Mouse (Mus musculus) heart, postnatal 36 days (tissue): ENCODE measurements at regions not wholly inside any gene's neighbourhood (a gene's known extent, or its start where the extent isn't known, plus 50 kb on each side); places are given as distances from the start of the nearest gene placed in this dataset.
A peak's percentile ranks its signal among the peaks of the same experiment; 100 is the strongest.

Experiments used
- DNase-seq, 2 experiments: peaks; one replicate each; pipeline ENCODE4 v3.0.0; 2021 to 2022
- intact Hi-C: fragments of 180-260 bp; cut with DNase I; formaldehyde crosslinking; loops from one replicate; pipeline ENCODE4 v1.15.1; 2025

GRCm38 (mm10) chr13:80946034-80946433 lies 62.9 kb downstream of the Arrdc3 start:
- DNase-seq: no peak
- intact Hi-C loops: no loop called here

- DNase-seq: no peak
- intact Hi-C loops: no loop called here
Measured at GRCm38 (mm10) chr13:80947705-80948104, 64.5 kb downstream of the Arrdc3 start.

- intact Hi-C loops: no loop called here
- DNase-seq: peak; percentile 33 to 35
Measured at GRCm38 (mm10) chr13:80949133-80949697, 66.0 kb downstream of the Arrdc3 start.

- intact Hi-C loops: no loop called here
- DNase-seq: no peak
Measured at GRCm38 (mm10) chr13:80950239-80950638, 67.1 kb downstream of the Arrdc3 start.

- no peak for DNase-seq
- intact Hi-C loops: no loop called here
Measured at GRCm38 (mm10) chr13:80950803-80951202, 67.6 kb downstream of the Arrdc3 start.

GRCm38 (mm10) chr13:80951327-80951726 lies 68.1 kb downstream of the Arrdc3 start:
- peak; percentile 60 to 66 for DNase-seq
- intact Hi-C loops: no loop called here

GRCm38 (mm10) chr13:80952851-80953250 lies 69.7 kb downstream of the Arrdc3 start:
- intact Hi-C loops: no loop called here
- DNase-seq: no peak

GRCm38 (mm10) chr13:80954059-80954645 lies 71.0 kb downstream of the Arrdc3 start:
- no peak for DNase-seq
- intact Hi-C loops: no loop called here

GRCm38 (mm10) chr13:80956966-80957365 lies 73.8 kb downstream of the Arrdc3 start:
- intact Hi-C loops: no loop called here
- DNase-seq: no peak

- no peak for DNase-seq
- intact Hi-C loops: no loop called here
Measured at GRCm38 (mm10) chr13:80957419-80958139, 74.4 kb downstream of the Arrdc3 start.

- intact Hi-C loops: no loop called here
- DNase-seq: no peak
Measured at GRCm38 (mm10) chr13:80959763-80960162, 76.6 kb downstream of the Arrdc3 start.

GRCm38 (mm10) chr13:80961985-80962617 lies 78.9 kb downstream of the Arrdc3 start:
- intact Hi-C loops: loop anchor here (2.0 kb wide), 1 partner anchor 75 kb away; no protein-coding TSS in a partner anchor
- DNase-seq: no peak

GRCm38 (mm10) chr13:80962789-80963590 lies 79.8 kb downstream of the Arrdc3 start:
- intact Hi-C loops: loop anchor here (2.0 kb wide), 1 partner anchor 76 kb away; no protein-coding TSS in a partner anchor
- peak; percentile 79 to 84 for DNase-seq

- peak in 1 of 2 experiments; percentile 17 for DNase-seq
- intact Hi-C loops: loop anchor here (2.0 kb wide), 1 partner anchor 77 kb away; no protein-coding TSS in a partner anchor
Measured at GRCm38 (mm10) chr13:80963591-80963940, 80.4 kb downstream of the Arrdc3 start.

- DNase-seq: no peak
- intact Hi-C loops: no loop called here
Measured at GRCm38 (mm10) chr13:80971664-80972063, 88.5 kb downstream of the Arrdc3 start.

GRCm38 (mm10) chr13:80974424-80974823 lies 91.2 kb downstream of the Arrdc3 start:
- intact Hi-C loops: no loop called here
- no peak for DNase-seq

GRCm38 (mm10) chr13:80977266-80977665 lies 94.1 kb downstream of the Arrdc3 start:
- no peak for DNase-seq
- intact Hi-C loops: no loop called here

- DNase-seq: no peak
- intact Hi-C loops: no loop called here
Measured at GRCm38 (mm10) chr13:80981201-80981600, 98.0 kb downstream of the Arrdc3 start.

GRCm38 (mm10) chr13:80986657-80987056 lies 103.5 kb downstream of the Arrdc3 start:
- intact Hi-C loops: no loop called here
- no peak for DNase-seq

- DNase-seq: peak; percentile 50 to 56
- intact Hi-C loops: no loop called here
Measured at GRCm38 (mm10) chr13:80989756-80990155, 106.6 kb downstream of the Arrdc3 start.

- DNase-seq: no peak
- intact Hi-C loops: no loop called here
Measured at GRCm38 (mm10) chr13:80992342-80992741, 109.2 kb downstream of the Arrdc3 start.
